Mouse (Mus musculus): ENCODE measurements around the gene Fpgs. TPM values are rescaled to one million over a fixed set of nuclear protein-coding genes. Genes with fewer than 3 reads are reported as not detected.

Fpgs gene
- polyA plus RNA-seq (2014; fragmentation: Illumina TruSeq; extraction: RNeasy Lipid Tissue Mini Kit (QIAGEN cat#74804); ENCODE audit: low read depth, low replicate concordance) = not detected

DNA sequence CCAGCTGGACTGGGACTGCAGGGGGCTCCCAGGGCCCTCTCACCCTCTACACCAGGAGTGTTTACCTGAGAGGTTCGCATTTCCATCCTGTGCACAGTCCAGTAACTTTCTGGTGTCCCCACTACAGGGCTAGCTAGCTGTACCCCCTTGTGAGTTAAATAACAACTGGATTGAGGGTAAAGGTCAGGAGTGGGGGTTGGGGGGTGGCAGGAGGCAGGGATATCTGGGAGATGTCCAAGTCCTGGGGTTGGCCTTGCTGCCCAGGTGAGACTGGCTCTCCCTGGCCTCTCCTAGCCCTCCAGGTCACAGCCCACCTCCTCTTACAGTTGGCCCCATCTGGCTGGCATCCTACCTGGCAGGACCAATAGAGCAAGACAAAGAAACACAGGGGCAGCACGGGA lies at the start of gene Fpgs:
Gene Fpgs (minus strand): TSS at position 125 of the 401 bp plus-strand sequence.

DNA sequence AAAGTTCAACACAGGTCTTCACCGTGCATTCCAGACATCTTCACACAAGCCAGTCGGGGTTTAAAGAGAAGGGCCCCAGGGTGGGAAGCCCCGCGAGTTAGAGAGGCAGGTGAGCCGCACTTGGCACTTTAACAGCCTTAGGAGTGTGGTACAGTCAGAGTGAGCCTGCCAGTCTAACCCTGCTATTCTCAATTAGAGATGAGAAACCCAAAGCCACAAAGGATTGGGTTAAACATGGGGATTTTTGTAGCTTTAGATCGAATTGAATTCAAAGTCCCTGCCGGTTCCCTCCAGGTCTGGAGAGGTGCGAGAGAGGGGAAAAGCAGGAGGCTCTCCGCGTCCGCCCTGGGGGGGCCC lies 36.9 kb upstream of the Fpgs start, which contains the start of gene 6330409D20Rik:
Gene 6330409D20Rik (minus strand): TSS at position 101 of the 357 bp plus-strand sequence.

DNA sequence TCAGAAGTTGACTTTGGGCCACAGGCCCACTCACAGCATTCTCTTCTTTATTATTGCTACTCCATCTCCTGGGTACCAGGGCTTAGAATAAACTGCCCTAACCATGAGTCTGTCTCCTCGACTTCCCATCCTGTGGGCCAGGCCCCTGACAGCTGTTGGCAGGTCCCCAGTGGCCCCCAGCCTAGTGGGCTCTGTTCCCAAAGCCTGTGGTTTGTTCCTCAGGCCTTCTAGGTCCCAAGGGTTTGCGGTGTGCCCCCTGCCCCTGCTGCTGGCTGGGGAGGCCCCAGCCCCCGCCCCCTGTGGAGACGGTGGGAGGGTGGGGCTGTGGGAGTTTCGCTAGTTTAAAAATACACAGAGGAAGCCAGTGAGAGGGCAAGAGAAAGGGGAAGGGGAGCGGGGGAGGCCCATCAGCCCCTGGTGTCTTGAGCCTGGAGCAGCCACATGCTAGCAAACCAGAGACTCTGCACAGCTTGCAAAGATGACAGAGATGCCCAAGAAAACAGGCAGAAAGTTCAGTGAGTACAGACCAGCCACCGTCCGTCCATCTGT lies 16.8 kb upstream of the Fpgs start, which contains the start of gene Sh2d3c:
Gene Sh2d3c (plus strand): TSS at position 375 of the 549 bp plus-strand sequence.

DNA sequence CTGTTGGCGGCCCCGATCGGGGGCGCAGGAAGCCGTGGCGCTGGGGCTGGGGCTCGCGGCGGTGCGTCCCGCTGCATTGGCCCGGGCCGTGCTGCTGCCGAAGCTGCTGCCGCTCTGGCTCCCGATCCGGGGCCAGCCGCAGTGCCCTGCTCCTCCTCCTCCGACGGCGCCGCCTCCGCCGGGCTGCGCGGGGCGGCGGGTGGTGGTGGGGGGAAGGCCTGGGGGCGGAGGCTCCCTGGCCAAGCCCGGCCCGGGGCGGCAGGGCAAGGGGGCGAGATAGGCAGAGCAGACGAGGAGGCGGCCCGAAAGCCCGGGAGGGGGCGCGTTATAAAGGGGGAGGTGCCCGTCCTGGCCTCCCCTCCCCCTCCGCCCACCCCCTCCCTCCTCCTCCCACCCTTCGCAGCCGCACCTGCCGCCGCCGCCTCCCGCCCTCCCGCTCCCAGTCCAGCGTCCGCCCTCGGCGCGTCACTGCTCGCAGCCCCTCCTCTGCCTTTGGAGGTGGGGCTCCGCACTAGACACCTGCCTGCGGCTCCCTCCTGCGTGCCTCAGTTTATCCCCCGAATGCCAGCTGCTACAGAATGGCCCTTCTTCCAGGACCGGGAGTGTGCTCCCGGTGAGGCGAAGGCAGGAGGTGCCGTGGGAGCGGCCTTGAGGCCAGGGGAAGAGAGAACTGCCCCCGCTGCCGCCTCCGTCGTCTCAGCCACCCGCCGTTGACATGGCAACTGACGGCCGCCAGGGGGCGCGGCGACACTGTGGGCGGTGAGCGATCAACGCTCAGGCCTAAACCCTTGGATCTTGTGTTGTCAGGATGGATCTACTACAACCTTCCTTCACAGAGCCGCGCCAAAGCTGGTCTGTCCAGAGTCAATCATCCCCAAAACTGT lies 9.2 kb upstream of the Fpgs start, which contains the start of gene Cdk9:
Gene Cdk9 (minus strand): TSS at position 143 of the 884 bp plus-strand sequence.

DNA sequence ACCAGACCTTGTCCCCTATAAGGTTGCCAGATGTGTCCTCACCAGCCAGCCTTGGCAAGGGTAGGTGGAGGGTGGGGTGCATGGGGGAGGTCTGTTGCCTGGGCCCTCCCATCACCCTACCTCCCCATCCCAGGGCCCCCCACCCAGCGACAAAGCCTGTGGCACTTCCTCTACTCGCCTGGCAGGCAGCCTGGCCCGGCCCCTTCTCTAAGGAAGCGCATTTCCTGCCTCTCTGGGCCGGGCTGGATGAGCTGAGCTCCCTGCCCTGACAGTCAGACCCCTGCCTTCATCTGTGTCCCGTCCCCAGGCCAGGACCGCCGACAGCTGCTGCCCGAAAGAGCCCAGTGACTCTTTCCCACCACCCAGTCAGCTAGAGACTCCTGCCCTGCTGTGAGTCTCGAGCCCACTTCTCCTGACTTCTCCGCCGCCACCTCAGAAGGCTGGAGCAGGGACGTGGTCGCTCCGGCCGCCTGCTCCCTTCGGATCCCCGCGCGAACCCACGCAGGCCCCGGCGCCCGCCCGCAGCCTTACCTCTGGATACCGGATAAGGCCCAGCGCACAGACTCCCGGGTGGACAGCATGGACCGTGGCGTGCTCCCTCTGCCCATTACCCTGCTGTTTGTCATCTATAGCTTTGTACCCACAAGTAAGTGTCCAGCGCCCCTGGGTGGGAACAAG lies 57.4 kb downstream of the Fpgs start, which contains the start of gene Eng:
Gene Eng (plus strand): TSS at position 217 of the 678 bp plus-strand sequence.

Other genes with a start within 250 kb of the Fpgs start
- gene Fam102a, start 168.8 kb downstream of the Fpgs start, polyA plus RNA-seq (2014; fragmentation: Illumina TruSeq; extraction: RNeasy Lipid Tissue Mini Kit (QIAGEN cat#74804); ENCODE audit: low read depth, low replicate concordance) = 8.6 TPM
- 2.4 TPM for gene Dpm2, start 133.3 kb downstream of the Fpgs start, polyA plus RNA-seq (2014; fragmentation: Illumina TruSeq; extraction: RNeasy Lipid Tissue Mini Kit (QIAGEN cat#74804); ENCODE audit: low read depth, low replicate concordance)
- not detected for gene Pip5kl1, start 129.3 kb downstream of the Fpgs start, polyA plus RNA-seq (2014; fragmentation: Illumina TruSeq; extraction: RNeasy Lipid Tissue Mini Kit (QIAGEN cat#74804); ENCODE audit: low read depth, low replicate concordance)
- gene 9430097D07Rik, start 128.5 kb downstream of the Fpgs start, polyA plus RNA-seq (2014; fragmentation: Illumina TruSeq; extraction: RNeasy Lipid Tissue Mini Kit (QIAGEN cat#74804); ENCODE audit: low read depth, low replicate concordance) = not detected
- 0.87 TPM for gene St6galnac4, start 117.0 kb downstream of the Fpgs start, polyA plus RNA-seq (2014; fragmentation: Illumina TruSeq; extraction: RNeasy Lipid Tissue Mini Kit (QIAGEN cat#74804); ENCODE audit: low read depth, low replicate concordance)
- gene St6galnac6, start 104.4 kb downstream of the Fpgs start, polyA plus RNA-seq (2014; fragmentation: Illumina TruSeq; extraction: RNeasy Lipid Tissue Mini Kit (QIAGEN cat#74804); ENCODE audit: low read depth, low replicate concordance) = 7.6 TPM
- gene Ak1, start 82.4 kb downstream of the Fpgs start, polyA plus RNA-seq (2014; fragmentation: Illumina TruSeq; extraction: RNeasy Lipid Tissue Mini Kit (QIAGEN cat#74804); ENCODE audit: low read depth, low replicate concordance) = 9.0 TPM
- 3.0 TPM for gene Eng, start 57.5 kb downstream of the Fpgs start, polyA plus RNA-seq (2014; fragmentation: Illumina TruSeq; extraction: RNeasy Lipid Tissue Mini Kit (QIAGEN cat#74804); ENCODE audit: low read depth, low replicate concordance)
- gene Cdk9, start 8.9 kb upstream of the Fpgs start, polyA plus RNA-seq (2014; fragmentation: Illumina TruSeq; extraction: RNeasy Lipid Tissue Mini Kit (QIAGEN cat#74804); ENCODE audit: low read depth, low replicate concordance) = 45.2 TPM
- gene Sh2d3c, start 16.9 kb upstream of the Fpgs start, polyA plus RNA-seq (2014; fragmentation: Illumina TruSeq; extraction: RNeasy Lipid Tissue Mini Kit (QIAGEN cat#74804); ENCODE audit: low read depth, low replicate concordance) = 0.52 TPM
- not detected for gene 6330409D20Rik, start 36.9 kb upstream of the Fpgs start, polyA plus RNA-seq (2014; fragmentation: Illumina TruSeq; extraction: RNeasy Lipid Tissue Mini Kit (QIAGEN cat#74804); ENCODE audit: low read depth, low replicate concordance)
- 0.64 TPM for gene Tor2a, start 53.1 kb upstream of the Fpgs start, polyA plus RNA-seq (2014; fragmentation: Illumina TruSeq; extraction: RNeasy Lipid Tissue Mini Kit (QIAGEN cat#74804); ENCODE audit: low read depth, low replicate concordance)
- gene Ttc16, start 71.5 kb upstream of the Fpgs start, polyA plus RNA-seq (2014; fragmentation: Illumina TruSeq; extraction: RNeasy Lipid Tissue Mini Kit (QIAGEN cat#74804); ENCODE audit: low read depth, low replicate concordance) = not detected
- gene Ptrh1, start 71.6 kb upstream of the Fpgs start, polyA plus RNA-seq (2014; fragmentation: Illumina TruSeq; extraction: RNeasy Lipid Tissue Mini Kit (QIAGEN cat#74804); ENCODE audit: low read depth, low replicate concordance) = 0.70 TPM
- not detected for gene Cfap157, start 80.3 kb upstream of the Fpgs start, polyA plus RNA-seq (2014; fragmentation: Illumina TruSeq; extraction: RNeasy Lipid Tissue Mini Kit (QIAGEN cat#74804); ENCODE audit: low read depth, low replicate concordance)
- gene Stxbp1, start 143.1 kb upstream of the Fpgs start, polyA plus RNA-seq (2014; fragmentation: Illumina TruSeq; extraction: RNeasy Lipid Tissue Mini Kit (QIAGEN cat#74804); ENCODE audit: low read depth, low replicate concordance) = 8.2 TPM
- gene Fam129b, start 172.0 kb upstream of the Fpgs start, polyA plus RNA-seq (2014; fragmentation: Illumina TruSeq; extraction: RNeasy Lipid Tissue Mini Kit (QIAGEN cat#74804); ENCODE audit: low read depth, low replicate concordance) = 0.47 TPM

All from adrenal gland, adult 10 weeks (tissue).